Mouse (Mus musculus) ES-E14 (cell line): ENCODE measurements around the gene Ms4a18. TPM values are rescaled to one million over a fixed set of nuclear protein-coding genes. Genes with fewer than 3 reads are reported as not detected.

Experiments used
- DNase-seq: peaks from one replicate; pipeline ENCODE4 v3.0.0-alpha.2; 2013; ENCODE audit warnings: low read depth, low spot score
- H3K27ac ChIP-seq: 2 replicates; pipeline ENCODE4 v1.5.1; 2012; ENCODE audit warnings: low read depth, mild to moderate bottlenecking, low read length, moderate library complexity, mixed read lengths; ENCODE audit not compliant: poor library complexity, insufficient read depth, severe bottlenecking
- H3K36me3 ChIP-seq: 2 replicates; pipeline ENCODE4 v1.6.1; 2012; ENCODE audit warnings: mild to moderate bottlenecking, low read length, moderate library complexity, mixed read lengths; ENCODE audit not compliant: control insufficient read depth, poor library complexity, insufficient read depth, severe bottlenecking
- H3K4me1 ChIP-seq, 2 experiments: fragments of 150-350 bp in 1 of 2; sonication (generic) in 1 of 2; 2 replicates each; pipeline ENCODE4 v1.6.1; 2012; ENCODE audit warnings: low read length in 2 of 2, mild to moderate bottlenecking in 1 of 2, mixed read lengths in 1 of 2; ENCODE audit not compliant: control insufficient read depth in 2 of 2, insufficient read depth in 2 of 2, poor library complexity in 1 of 2
- H3K4me3 ChIP-seq, 2 experiments: fragments of 150-350 bp in 1 of 2; sonication (generic) in 1 of 2; 2 replicates each; pipeline ENCODE4 v1.5.1; 2012; ENCODE audit warnings: low read length in 2 of 2, low read depth in 1 of 2, mild to moderate bottlenecking in 1 of 2, mixed read lengths in 1 of 2; ENCODE audit not compliant: insufficient read depth in 1 of 2, poor library complexity in 1 of 2, severe bottlenecking in 1 of 2
- H3K9ac ChIP-seq: 2 replicates; pipeline ENCODE4 v1.6.1; 2012; ENCODE audit warnings: low read depth, mild to moderate bottlenecking, low read length, mixed read lengths; ENCODE audit not compliant: poor library complexity, insufficient read depth, severe bottlenecking
- H3K9me3 ChIP-seq: fragments of 150-350 bp; sonication (generic); 2 replicates; pipeline ENCODE4 v1.6.1; 2012; ENCODE audit warnings: low read depth, mild to moderate bottlenecking, low read length; ENCODE audit not compliant: control insufficient read depth, insufficient read depth
- CHD2 ChIP-seq: IDR thresholded peaks from 2 replicates; pipeline ENCODE4 v1.6.1; 2014; ENCODE audit warnings: mild to moderate bottlenecking, low read depth, low read length, inconsistent platforms
- HCFC1 ChIP-seq: IDR thresholded peaks from 2 replicates; pipeline ENCODE4 v1.6.1; 2012; ENCODE audit warnings: low read length, inconsistent platforms, borderline replicate concordance; ENCODE audit not compliant: insufficient read depth
- MAFK ChIP-seq: IDR thresholded peaks from 2 replicates; pipeline ENCODE4 v1.6.1; 2014; ENCODE audit warnings: mild to moderate bottlenecking, low read depth, low read length, inconsistent platforms; ENCODE audit not compliant: insufficient read depth
- ZC3H11A ChIP-seq: IDR thresholded peaks from 2 replicates; pipeline ENCODE4 v1.6.1; 2012; ENCODE audit warnings: low read depth, mild to moderate bottlenecking, inconsistent platforms, low read length, borderline replicate concordance
- ZNF384 ChIP-seq: IDR thresholded peaks from 2 replicates; pipeline ENCODE4 v1.6.1; 2012; ENCODE audit warnings: low read depth, low read length, inconsistent platforms
- in situ Hi-C, 2 experiments: fragments of 600-800 bp; cut with MboI; formaldehyde crosslinking; loops; one replicate each; pipeline ENCODE4 v1.15.1; 2025; ENCODE audit warnings: low sequenced_read_pairs in 2 of 2, inconsistent platforms in 1 of 2; ENCODE audit not compliant: unreplicated experiment in 2 of 2
- total RNA-seq: library from RNA; depleted of rRNA; stranded (reverse); fragments of 300-350 nt; gene quantifications from 2 replicates; pipeline ENCODE4 v1.2.3, GENCODE M21; 2012

Ms4a18 gene
- total RNA-seq, 1 experiment = not detected

- Histone ChIP-seq H3K36me3 (no peaks in the 10 kb centered on the region), H3K27ac (no peak overlapping the region), H3K4me3 (no peak overlapping the region), H3K9me3 (no peaks in the 10 kb centered on the region), H3K9ac (no peak overlapping the region), H3K4me1 (no peaks in the 10 kb centered on the region)
- TF ChIP-seq ZC3H11A = no peak
- no peak for TF ChIP-seq CHD2
- DNase-seq = no peak
- in situ Hi-C loops = no loop called here
Observed at GRCm38 (mm10) chr19:10990751-10991150, 27.1 kb downstream of the Ms4a18 start.

DNA sequence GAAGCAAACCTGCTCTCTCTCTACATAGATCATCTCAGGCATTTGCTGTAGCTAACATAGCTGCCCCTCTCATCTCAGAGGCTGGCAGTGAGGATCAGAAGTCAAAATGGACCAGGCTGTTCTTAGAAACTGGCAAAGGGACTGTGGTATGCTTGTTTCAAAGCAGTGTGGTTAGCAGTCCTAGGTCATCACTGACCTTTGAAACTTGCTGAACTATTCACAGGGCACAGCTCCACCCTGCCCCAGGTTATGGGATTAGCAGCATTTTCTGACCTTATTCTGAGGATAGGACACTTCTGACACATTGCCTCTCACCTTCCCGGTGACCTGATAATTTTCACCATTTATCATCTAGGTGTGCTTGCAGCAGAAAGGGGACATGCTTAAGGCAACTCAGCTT, 29.3 kb downstream of the Ms4a18 start:
- no peak overlapping the region for H3K27ac ChIP-seq
- H3K9me3 ChIP-seq = no peaks in the 10 kb centered on the region
- in situ Hi-C loops = no loop called here
- TF ChIP-seq ZC3H11A (no peak), HCFC1 (no peak), ZNF384 (no peak), MAFK (no peak), CHD2 (no peak)
- H3K4me3 ChIP-seq = no peak overlapping the region
- peaks cover 0 to 6% of the 10 kb centered on the region in 2 experiments; a peak in 2 of 4 replicates for H3K4me1 ChIP-seq
- DNase-seq = no peak
- no peaks in the 10 kb centered on the region for H3K36me3 ChIP-seq
- no peak overlapping the region for H3K9ac ChIP-seq

GRCm38 (mm10) chr19:10985889-10986288, 31.9 kb downstream of the Ms4a18 start:
- no peak for TF ChIP-seq HCFC1
- Histone ChIP-seq H3K4me1 (peaks cover 0 to 11% of the 10 kb centered on the region in 2 experiments; a peak in 3 of 4 replicates), H3K9ac (no peak overlapping the region), H3K27ac (no peak overlapping the region), H3K36me3 (no peaks in the 10 kb centered on the region), H3K4me3 (no peak overlapping the region), H3K9me3 (no peaks in the 10 kb centered on the region)
- in situ Hi-C loops = no loop called here
- no peak for DNase-seq

DNA sequence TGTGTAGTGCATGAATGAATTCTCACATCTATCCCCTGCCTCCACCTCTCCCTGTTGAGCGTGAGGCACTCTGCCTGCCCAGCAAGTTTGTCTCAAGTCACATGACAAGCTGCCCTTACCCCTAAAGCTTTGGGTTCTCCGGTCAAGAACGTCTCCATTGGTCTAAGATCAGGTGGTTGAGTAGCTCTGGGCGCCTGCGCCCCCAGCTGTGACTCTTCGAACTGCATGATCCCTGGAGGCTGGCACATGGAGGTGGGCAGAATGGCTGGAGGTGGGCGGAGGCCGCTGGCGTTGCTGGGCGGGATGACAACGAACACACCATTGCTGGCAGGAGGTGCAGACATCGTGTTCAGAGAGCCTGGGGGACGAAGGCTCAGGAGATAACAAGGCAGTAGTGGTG, 33.3 kb downstream of the Ms4a18 start:
- no peaks in the 10 kb centered on the region for H3K36me3 ChIP-seq
- H3K4me3 ChIP-seq = no peak overlapping the region
- H3K9me3 ChIP-seq = no peaks in the 10 kb centered on the region
- peaks cover 0 to 16% of the 10 kb centered on the region in 2 experiments; a peak in 3 of 4 replicates for H3K4me1 ChIP-seq
- no peak for TF ChIP-seq ZNF384
- TF ChIP-seq HCFC1 = no peak
- TF ChIP-seq CHD2 = no peak
- no peak for TF ChIP-seq ZC3H11A
- no peak for TF ChIP-seq MAFK
- DNase-seq = no peak
- no peak overlapping the region for H3K9ac ChIP-seq
- in situ Hi-C loops = no loop called here
- no peak overlapping the region for H3K27ac ChIP-seq

- peak overlapping the region in 1 of 2 experiments; percentile 52; a peak in 2 of 4 replicates for H3K4me3 ChIP-seq
- in situ Hi-C loops = no loop called here
Observed at GRCm38 (mm10) chr19:10983146-10983545, 34.7 kb downstream of the Ms4a18 start.

More at GRCm38 (mm10) chr19:10983146-10983545, 34.7 kb downstream of the Ms4a18 start:
- Histone ChIP-seq H3K9ac (no peak overlapping the region), H3K36me3 (no peaks in the 10 kb centered on the region), H3K9me3 (no peaks in the 10 kb centered on the region), H3K27ac (no peak overlapping the region), H3K4me1 (peaks cover 4 to 18% of the 10 kb centered on the region in 2 experiments)
- TF ChIP-seq ZC3H11A (no peak), CHD2 (no peak), ZNF384 (no peak), MAFK (no peak), HCFC1 (no peak)
- DNase-seq = peak; percentile 39
